Mouse (Mus musculus) stomach, postnatal 0 days (tissue): ENCODE data around the gene Spata2l. TPM values are rescaled to one million over a fixed set of nuclear protein-coding genes. Genes with fewer than 3 reads are reported as not detected.

Experiments
- ATAC-seq: fragments of 200-750 bp; cut with Nextera tagmentation; 2 replicates; pipeline ENCODE4 v1.8.0; 2017; ENCODE audit not compliant: low FRiP score, low TSS enrichment
- DNase-seq: peaks from one replicate; pipeline ENCODE4 v3.0.0-alpha.2; 2016; ENCODE audit warnings: low spot score
- H3K27ac ChIP-seq: fragments of 300-500 bp; sonication (generic); replicated peaks from 2 replicates; pipeline ENCODE4 v1.5.1; 2014; ENCODE audit warnings: mild to moderate bottlenecking, control low read depth
- H3K27me3 ChIP-seq: fragments of 300-500 bp; sonication (generic); 2 replicates; pipeline ENCODE4 v1.6.1; 2014; ENCODE audit warnings: low read length; ENCODE audit not compliant: control insufficient read depth, insufficient read depth
- H3K36me3 ChIP-seq: fragments of 300-500 bp; sonication (generic); 2 replicates; pipeline ENCODE4 v1.6.1; 2014; ENCODE audit warnings: low read length, mixed read lengths; ENCODE audit not compliant: control insufficient read depth, insufficient read depth
- H3K4me1 ChIP-seq: fragments of 300-500 bp; sonication (generic); replicated peaks from 2 replicates; pipeline ENCODE4 v1.6.1; 2014; ENCODE audit warnings: antibody characterized with exemption; ENCODE audit not compliant: control insufficient read depth, insufficient read depth
- H3K4me2 ChIP-seq: fragments of 300-500 bp; sonication (generic); replicated peaks from 2 replicates; pipeline ENCODE4 v1.6.1; 2014; ENCODE audit warnings: low read depth, mild to moderate bottlenecking, control low read depth, moderate library complexity
- H3K4me3 ChIP-seq: fragments of 300-500 bp; sonication (generic); 2 replicates; pipeline ENCODE4 v1.5.1; 2014; ENCODE audit warnings: low read depth, low read length, control low read depth
- H3K9ac ChIP-seq: fragments of 300-500 bp; sonication (generic); 2 replicates; pipeline ENCODE4 v1.6.1; 2014; ENCODE audit warnings: mild to moderate bottlenecking, low read length, control low read depth, mixed read lengths
- H3K9me3 ChIP-seq: fragments of 300-500 bp; sonication (generic); 2 replicates; pipeline ENCODE4 v1.6.1; 2016; ENCODE audit warnings: low read length; ENCODE audit not compliant: control insufficient read depth
- CTCF ChIP-seq: IDR thresholded peaks from 2 replicates; pipeline ENCODE4 v1.5.1; 2016; ENCODE audit warnings: antibody characterized with exemption, low read depth, mild to moderate bottlenecking, moderate library complexity
- EP300 ChIP-seq: optimal IDR thresholded peaks from 2 replicates; pipeline ENCODE3; 2016; ENCODE audit warnings: antibody characterized with exemption
- WGBS: fragments of 180-500 bp; shearing (Covaris S2); extraction: QIAGEN DNeasy Blood & Tissue Kit; methylation state at CpG from one replicate; pipeline ENCODE4 v1.1.7; 2014; 5-methylcytosine and 5-hydroxymethylcytosine counted together
- polyA plus RNA-seq: library from polyadenylated mRNA; unstranded; fragments of >200 nt; fragmentation: Nextera tagmentation; extraction: Ambion mirVana; gene quantifications from 2 replicates; pipeline ENCODE4 v1.2.1, GENCODE M21; 2015

Gene Spata2l
- polyA plus RNA-seq, 1 experiment from 2014 or later = 3.1 TPM

DNA sequence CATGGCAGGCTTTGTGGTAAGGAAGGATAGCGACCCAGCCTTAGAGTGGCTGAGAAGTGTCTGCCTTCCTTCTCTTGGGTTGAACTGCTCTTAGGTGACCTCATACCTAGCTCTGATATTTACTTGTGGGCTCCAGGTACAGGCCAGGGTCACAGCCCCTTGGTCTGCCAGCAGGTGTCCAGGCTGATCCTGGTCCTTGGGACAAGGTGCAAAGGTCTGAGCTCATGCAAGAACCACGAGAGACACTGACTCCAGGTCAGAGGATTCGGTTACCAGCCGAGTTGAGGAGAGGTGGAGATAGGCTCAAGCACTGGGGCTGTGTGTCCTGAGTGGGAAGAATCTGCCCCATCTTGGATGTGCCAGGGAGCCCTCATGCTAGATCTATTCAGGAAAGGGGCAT lies 8.3 kb upstream of the Spata2l start:
- no peaks in the 10 kb centered on the region for H3K4me1 ChIP-seq
- no peak overlapping the region for H3K9ac ChIP-seq
- WGBS = 85% methylated on average over 4 of the region's 4 CpGs
- no peak for DNase-seq
- peaks cover 22% of the 10 kb centered on the region for H3K36me3 ChIP-seq
- no peak overlapping the region for H3K4me3 ChIP-seq
- H3K9me3 ChIP-seq = no peaks in the 10 kb centered on the region
- no peak overlapping the region for H3K27ac ChIP-seq
- ATAC-seq = no peak
- no peak for TF ChIP-seq CTCF
- TF ChIP-seq EP300 = no peak
- no peaks in the 10 kb centered on the region for H3K27me3 ChIP-seq
- H3K4me2 ChIP-seq = no peak overlapping the region

DNA sequence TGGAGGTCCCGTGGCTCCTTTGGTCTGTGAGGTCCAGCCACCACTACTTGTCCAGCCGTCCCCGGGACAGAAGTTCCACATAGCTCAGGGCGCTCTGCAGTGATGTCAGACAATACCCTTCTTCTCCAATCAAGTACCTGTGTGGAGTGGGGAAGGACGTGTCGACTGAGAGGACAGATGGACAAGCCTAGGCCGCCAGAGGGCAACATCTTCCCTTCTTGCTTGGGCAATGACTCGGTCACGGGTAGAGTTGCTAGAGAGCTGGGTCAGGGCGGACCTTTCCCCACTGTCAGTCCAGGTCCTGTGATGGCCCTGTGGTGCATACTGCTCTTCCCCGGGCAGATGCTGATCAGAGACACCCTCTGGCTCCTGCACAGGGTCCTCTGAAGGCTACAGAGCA lies 7.0 kb upstream of the Spata2l start:
- ATAC-seq (no peak), DNase-seq (no peak)
- TF ChIP-seq EP300 (no peak), CTCF (peak; percentile 45)
- H3K9ac ChIP-seq = no peak overlapping the region
- H3K9me3 ChIP-seq = no peaks in the 10 kb centered on the region
- no peaks in the 10 kb centered on the region for H3K27me3 ChIP-seq
- WGBS = 68% methylated on average over 11 of the region's 11 CpGs
- H3K4me2 ChIP-seq = no peak overlapping the region
- no peak overlapping the region for H3K27ac ChIP-seq
- no peaks in the 10 kb centered on the region for H3K4me1 ChIP-seq
- peaks cover 22% of the 10 kb centered on the region for H3K36me3 ChIP-seq
- H3K4me3 ChIP-seq = no peak overlapping the region

DNA sequence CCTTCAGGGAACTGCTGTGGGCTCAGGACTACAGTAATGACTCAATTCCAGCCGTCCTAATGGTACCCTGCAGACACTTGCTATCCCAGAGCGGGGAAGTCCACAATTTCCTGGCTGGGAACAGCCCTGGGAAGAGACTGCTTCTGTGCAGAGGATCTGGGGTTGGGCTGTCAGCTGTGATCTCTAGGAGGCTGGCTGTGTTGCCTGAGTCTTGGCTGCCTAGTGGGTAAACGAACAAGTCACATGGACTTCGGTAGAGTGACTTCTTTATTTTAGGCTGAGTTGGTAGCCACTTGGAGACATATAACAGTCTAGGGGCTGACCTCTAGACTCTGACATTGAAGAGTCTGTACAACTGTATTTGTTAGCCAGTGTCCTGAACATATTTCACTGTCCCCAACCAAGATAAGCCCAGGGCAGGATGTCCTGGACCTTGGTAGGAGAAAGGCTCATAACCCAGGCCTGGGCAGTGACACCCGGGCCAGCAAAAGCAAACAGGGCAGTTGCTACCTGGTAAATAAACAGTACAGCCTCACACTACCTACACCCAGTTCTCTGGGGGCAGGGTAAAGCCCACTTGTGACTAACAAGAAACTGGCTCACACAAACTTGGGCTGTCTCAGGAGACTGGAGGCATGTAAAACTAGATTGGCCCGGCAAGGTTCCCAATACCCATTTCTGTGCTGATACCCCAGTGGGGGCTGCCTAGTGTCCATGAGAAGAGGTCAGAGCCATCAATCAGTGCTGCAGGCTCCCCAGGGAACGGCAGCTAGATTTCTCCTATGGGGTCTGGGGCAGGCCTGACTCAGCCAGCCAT lies 6.3 kb upstream of the Spata2l start:
- Histone ChIP-seq H3K36me3 (peaks cover 19% of the 10 kb centered on the region), H3K27ac (no peak overlapping the region), H3K4me3 (no peak overlapping the region), H3K4me1 (no peaks in the 10 kb centered on the region), H3K9me3 (no peaks in the 10 kb centered on the region), H3K9ac (no peak overlapping the region), H3K27me3 (no peaks in the 10 kb centered on the region), H3K4me2 (no peak overlapping the region)
- DNase-seq (no peak), ATAC-seq (no peak)
- TF ChIP-seq EP300 (no peak), CTCF (no peak)
- WGBS = 74% methylated on average over 7 of the region's 7 CpGs

DNA sequence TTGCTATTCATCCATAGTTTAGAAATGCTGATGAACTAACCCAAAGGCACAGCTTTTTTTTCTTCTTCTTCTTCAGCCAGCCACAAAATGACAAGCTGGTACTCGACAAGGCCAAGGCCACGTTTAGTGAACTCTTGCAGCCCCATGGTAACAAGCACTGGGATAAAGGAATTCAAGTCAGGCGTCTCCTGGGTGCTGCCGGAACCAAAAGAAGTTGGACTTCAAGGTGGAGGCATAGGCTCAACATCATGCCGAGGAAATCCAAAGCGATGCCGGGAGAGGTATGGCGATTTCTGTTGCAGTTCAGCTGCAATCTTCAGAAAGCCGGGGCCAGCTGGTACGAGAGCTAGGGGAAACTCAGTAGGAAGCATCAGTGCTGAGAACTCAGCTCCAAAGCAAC lies 3.4 kb upstream of the Spata2l start:
- no peaks in the 10 kb centered on the region for H3K9me3 ChIP-seq
- no peak overlapping the region for H3K27ac ChIP-seq
- ATAC-seq (no peak), DNase-seq (no peak)
- 87% methylated on average over 10 of the region's 10 CpGs for WGBS
- no peak overlapping the region for H3K4me3 ChIP-seq
- peaks cover 6% of the 10 kb centered on the region for H3K4me1 ChIP-seq
- H3K36me3 ChIP-seq = peaks cover 7% of the 10 kb centered on the region
- H3K4me2 ChIP-seq = no peak overlapping the region
- H3K27me3 ChIP-seq = no peaks in the 10 kb centered on the region
- no peak overlapping the region for H3K9ac ChIP-seq
- TF ChIP-seq CTCF (no peak), EP300 (no peak)

GRCm38 (mm10) chr8:123234918-123235519 lies 1.0 kb downstream of the Spata2l start:
- no peak for ATAC-seq
- Histone ChIP-seq H3K9me3 (no peaks in the 10 kb centered on the region), H3K27ac (no peak overlapping the region), H3K4me2 (peak overlapping the region; percentile 96), H3K4me1 (peaks cover 6% of the 10 kb centered on the region), H3K4me3 (peak overlapping the region; percentile 68), H3K36me3 (no peaks in the 10 kb centered on the region), H3K9ac (peak overlapping the region; percentile 68), H3K27me3 (no peaks in the 10 kb centered on the region)
- no peak for TF ChIP-seq EP300
- TF ChIP-seq CTCF = no peak
- 26% methylated on average over 13 of the region's 13 CpGs for WGBS
- no peak for DNase-seq

DNA sequence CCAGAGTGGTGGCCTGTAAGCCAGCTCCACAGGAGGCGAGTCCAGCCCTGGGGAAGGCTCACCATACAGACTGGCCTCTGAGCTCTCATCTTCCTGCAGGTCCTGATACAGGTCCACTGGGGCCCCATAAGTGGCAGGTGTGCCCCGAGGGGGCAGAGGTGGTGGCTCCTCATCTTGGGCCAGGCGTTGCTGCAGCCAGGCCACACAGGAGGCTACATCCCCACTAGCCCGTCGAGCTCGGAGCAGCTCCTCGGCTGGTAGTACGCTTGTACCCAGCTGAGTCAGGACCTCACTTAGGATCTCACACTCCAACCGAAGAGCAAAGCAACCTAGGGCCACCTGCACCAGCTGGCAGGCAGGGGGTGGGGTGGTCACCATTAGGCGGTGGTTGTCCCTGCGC lies 2.3 kb downstream of the Spata2l start:
- Histone ChIP-seq H3K9ac (no peak overlapping the region), H3K4me1 (peaks cover 6% of the 10 kb centered on the region), H3K9me3 (no peaks in the 10 kb centered on the region), H3K4me2 (no peak overlapping the region), H3K4me3 (no peak overlapping the region), H3K27ac (no peak overlapping the region), H3K27me3 (no peaks in the 10 kb centered on the region), H3K36me3 (no peaks in the 10 kb centered on the region)
- DNase-seq (no peak), ATAC-seq (no peak)
- TF ChIP-seq CTCF (no peak), EP300 (no peak)
- 79% methylated on average over 11 of the region's 11 CpGs for WGBS
